Mouse (Mus musculus): ENCODE results near the gene Rab13. TPM values are rescaled to one million over a fixed set of nuclear protein-coding genes. Genes with fewer than 3 reads are reported as not detected.

The Rab13 gene
- polyA plus RNA-seq, 1 experiment from 2014 or later = 30.6 TPM

GRCm38 (mm10) chr3:90220531-90220951 lies 7.0 kb downstream of the Rab13 start:
- peak; percentile 93 for ATAC-seq
- TF ChIP-seq CTCF (IDR thresholded peaks at IDR 0.05) (no peak), EP300 (IDR thresholded peaks at IDR 0.05) (0 out of 2 replicates have a peak, but pooled peaks have one; percentile 44)
- peak overlapping the region; percentile 37 for H3K9ac ChIP-seq (replicated peaks; ENCODE audit: low read depth)
- H3K4me3 ChIP-seq (ENCODE audit: low read depth, low read length) = peak overlapping the region; percentile 50
- peak; percentile 89 for DNase-seq (ENCODE audit: low spot score)
- peak overlapping the region; percentile 75 for H3K27ac ChIP-seq (ENCODE audit: low read length)
- no peaks in the 10 kb centered on the region for H3K27me3 ChIP-seq (replicated peaks; ENCODE audit: insufficient read depth, low read length)
- no peaks in the 10 kb centered on the region for H3K9me3 ChIP-seq (ENCODE audit: low read length)
- peak overlapping the region; percentile 73 for H3K4me2 ChIP-seq (replicated peaks; ENCODE audit: low read depth, low read length)
- 2% methylated on average over 15 of the region's 20 CpGs for WGBS
- H3K4me1 ChIP-seq (ENCODE audit: insufficient read depth, low read depth, low read length) = peaks cover 4% of the 10 kb centered on the region
- 0 out of 2 replicates have a peak, but pooled peaks cover 6% of the 10 kb centered on the region for H3K36me3 ChIP-seq (ENCODE audit: insufficient read depth, low read length)

- H3K27me3 ChIP-seq (replicated peaks; ENCODE audit: insufficient read depth, low read length) = no peaks in the 10 kb centered on the region
- no peak for TF ChIP-seq CTCF (IDR thresholded peaks at IDR 0.05)
- no peak for TF ChIP-seq EP300 (IDR thresholded peaks at IDR 0.05)
- H3K4me2 ChIP-seq (replicated peaks; ENCODE audit: low read depth, low read length) = peak overlapping the region; percentile 73
- H3K9me3 ChIP-seq (ENCODE audit: low read length) = no peaks in the 10 kb centered on the region
- 5% methylated on average over 5 of the region's 5 CpGs for WGBS
- peaks cover 4% of the 10 kb centered on the region for H3K4me1 ChIP-seq (ENCODE audit: insufficient read depth, low read depth, low read length)
- peaks cover 6% of the 10 kb centered on the region; the same call in 1 of the 2 replicates for H3K36me3 ChIP-seq (ENCODE audit: insufficient read depth, low read length)
- DNase-seq (ENCODE audit: low spot score) (no peak), ATAC-seq (no peak)
- H3K27ac ChIP-seq (ENCODE audit: low read length) = no peak overlapping the region
- H3K9ac ChIP-seq (replicated peaks; ENCODE audit: low read depth) = peak overlapping the region; percentile 37; the same call in 1 of the 2 replicates
- H3K4me3 ChIP-seq (ENCODE audit: low read depth, low read length) = peak overlapping the region; percentile 50
Measured at GRCm38 (mm10) chr3:90221123-90221522, 7.6 kb downstream of the Rab13 start.

- H3K4me1 ChIP-seq (ENCODE audit: insufficient read depth, low read depth, low read length) = peaks cover 4% of the 10 kb centered on the region
- no peak for TF ChIP-seq CTCF (IDR thresholded peaks at IDR 0.05)
- TF ChIP-seq EP300 (IDR thresholded peaks at IDR 0.05) = no peak
- no peak overlapping the region for H3K4me2 ChIP-seq (replicated peaks; ENCODE audit: low read depth, low read length)
- DNase-seq (ENCODE audit: low spot score) (no peak), ATAC-seq (no peak)
- no peaks in the 10 kb centered on the region for H3K9me3 ChIP-seq (ENCODE audit: low read length)
- no peak overlapping the region for H3K27ac ChIP-seq (ENCODE audit: low read length)
- no peak overlapping the region for H3K4me3 ChIP-seq (ENCODE audit: low read depth, low read length)
- peaks cover 6% of the 10 kb centered on the region; the same call in 1 of the 2 replicates for H3K36me3 ChIP-seq (ENCODE audit: insufficient read depth, low read length)
- WGBS = 86% methylated on average over 4 of the region's 4 CpGs
- no peaks in the 10 kb centered on the region for H3K27me3 ChIP-seq (replicated peaks; ENCODE audit: insufficient read depth, low read length)
- no peak overlapping the region for H3K9ac ChIP-seq (replicated peaks; ENCODE audit: low read depth)
Measured at GRCm38 (mm10) chr3:90222455-90222854, 9.0 kb downstream of the Rab13 start.

- Histone ChIP-seq H3K9ac (replicated peaks; ENCODE audit: low read depth) (no peak overlapping the region), H3K36me3 (ENCODE audit: insufficient read depth, low read length) (peaks cover 6% of the 10 kb centered on the region; the same call in 1 of the 2 replicates), H3K27me3 (replicated peaks; ENCODE audit: insufficient read depth, low read length) (no peaks in the 10 kb centered on the region), H3K4me2 (replicated peaks; ENCODE audit: low read depth, low read length) (no peak overlapping the region), H3K27ac (ENCODE audit: low read length) (no peak overlapping the region), H3K4me3 (ENCODE audit: low read depth, low read length) (no peak overlapping the region), H3K9me3 (ENCODE audit: low read length) (no peaks in the 10 kb centered on the region), H3K4me1 (ENCODE audit: insufficient read depth, low read depth, low read length) (peaks cover 4% of the 10 kb centered on the region)
- ATAC-seq (no peak), DNase-seq (ENCODE audit: low spot score) (no peak)
- 34% methylated on average over 3 of the region's 3 CpGs for WGBS
- TF ChIP-seq CTCF (IDR thresholded peaks at IDR 0.05) = no peak
- no peak for TF ChIP-seq EP300 (IDR thresholded peaks at IDR 0.05)
Measured at GRCm38 (mm10) chr3:90222941-90223340, 9.4 kb downstream of the Rab13 start.

- WGBS = 84% methylated on average over 10 of the region's 10 CpGs
- H3K4me3 ChIP-seq (ENCODE audit: low read depth, low read length) = no peak overlapping the region
- H3K27ac ChIP-seq (ENCODE audit: low read length) = no peak overlapping the region
- H3K9ac ChIP-seq (replicated peaks; ENCODE audit: low read depth) = no peak overlapping the region
- H3K4me2 ChIP-seq (replicated peaks; ENCODE audit: low read depth, low read length) = no peak overlapping the region
- H3K9me3 ChIP-seq (ENCODE audit: low read length) = no peaks in the 10 kb centered on the region
- no peak for DNase-seq (ENCODE audit: low spot score)
- peaks cover 4% of the 10 kb centered on the region for H3K4me1 ChIP-seq (ENCODE audit: insufficient read depth, low read depth, low read length)
- peaks cover 6% of the 10 kb centered on the region; the same call in 1 of the 2 replicates for H3K36me3 ChIP-seq (ENCODE audit: insufficient read depth, low read length)
- no peak for ATAC-seq
- TF ChIP-seq CTCF (IDR thresholded peaks at IDR 0.05) = peak; percentile 18; the same call in 1 of the 2 replicates
- no peak for TF ChIP-seq EP300 (IDR thresholded peaks at IDR 0.05)
- H3K27me3 ChIP-seq (replicated peaks; ENCODE audit: insufficient read depth, low read length) = no peaks in the 10 kb centered on the region
Measured at GRCm38 (mm10) chr3:90224331-90224730, 10.8 kb downstream of the Rab13 start.

- H3K4me1 ChIP-seq (ENCODE audit: insufficient read depth, low read depth, low read length) = peaks cover 2% of the 10 kb centered on the region; the same call in 1 of the 2 replicates
- DNase-seq (ENCODE audit: low spot score) (no peak), ATAC-seq (no peak)
- H3K9ac ChIP-seq (replicated peaks; ENCODE audit: low read depth) = no peak overlapping the region; the same call in 1 of the 2 replicates
- peak overlapping the region; percentile 90 for H3K4me2 ChIP-seq (replicated peaks; ENCODE audit: low read depth, low read length)
- peak overlapping the region; percentile 88 for H3K27ac ChIP-seq (ENCODE audit: low read length)
- H3K36me3 ChIP-seq (ENCODE audit: insufficient read depth, low read length) = 0 out of 2 replicates have a peak, but pooled peaks cover 7% of the 10 kb centered on the region
- H3K27me3 ChIP-seq (replicated peaks; ENCODE audit: insufficient read depth, low read length) = no peaks in the 10 kb centered on the region
- H3K4me3 ChIP-seq (ENCODE audit: low read depth, low read length) = peak overlapping the region; percentile 75
- WGBS = 8% methylated on average over 8 of the region's 8 CpGs
- no peaks in the 10 kb centered on the region for H3K9me3 ChIP-seq (ENCODE audit: low read length)
- TF ChIP-seq EP300 (IDR thresholded peaks at IDR 0.05) = no peak
- no peak for TF ChIP-seq CTCF (IDR thresholded peaks at IDR 0.05)
Measured at GRCm38 (mm10) chr3:90231075-90231474, 17.6 kb downstream of the Rab13 start.
